Mouse (Mus musculus) bone marrow, adult 2 months (tissue): ENCODE results near the gene Cdk5rap3.

Experiments used
- CTCF ChIP-seq: fragments of 200-500 bp; IDR thresholded peaks from 2 replicates; pipeline ENCODE4 v1.5.1; 2011; ENCODE audit warnings: low read length, control low read depth; ENCODE audit not compliant: control insufficient read depth, insufficient read depth
- POLR2A ChIP-seq: fragments of 200-500 bp; IDR thresholded peaks from 2 replicates; pipeline ENCODE4 v1.6.1; 2011; ENCODE audit warnings: low read depth, mild to moderate bottlenecking, control low read depth, low read length, borderline replicate concordance; ENCODE audit not compliant: control insufficient read depth

GRCm38 (mm10) chr11:96872441-96873379, 43.6 kb downstream of the Cdk5rap3 start:
- no peak for TF ChIP-seq CTCF
- TF ChIP-seq POLR2A = no peak
